Mouse (Mus musculus) urinary bladder, postnatal 14 days (tissue): ENCODE measurements at regions not wholly inside any gene's neighbourhood (a gene's known extent, or its start where the extent isn't known, plus 50 kb on each side); places are given as distances from the start of the nearest gene placed in this dataset.
"Not testable (repeated sequence)": the region's sequence is repeated elsewhere in the genome, so short reads cannot be mapped to it uniquely, and the experiment has no call there.

ENCODE experiments used
- DNase-seq: peaks from one replicate; pipeline ENCODE4 v3.0.0; 2021; ENCODE audit warnings: low spot score

- DNase-seq = no peak
These were observed 68.6 kb upstream of the Creb1 start for GRCm38 (mm10) chr1:64463715-64464290.

- DNase-seq = not testable (repeated sequence)
These were observed 70.8 kb upstream of the Creb1 start for GRCm38 (mm10) chr1:64461616-64462015.

- no peak for DNase-seq
These were observed 74.6 kb upstream of the Creb1 start for GRCm38 (mm10) chr1:64457872-64458271.

GRCm38 (mm10) chr1:64449141-64449540, 83.3 kb upstream of the Creb1 start:
- DNase-seq = no peak

GRCm38 (mm10) chr1:64448090-64448489, 84.4 kb upstream of the Creb1 start:
- DNase-seq = peak; percentile 56

- DNase-seq = no peak
These were observed 86.0 kb upstream of the Creb1 start for GRCm38 (mm10) chr1:64446492-64446891.

- peak; percentile 79 for DNase-seq
These were observed 86.5 kb upstream of the Creb1 start for GRCm38 (mm10) chr1:64445919-64446318.

- DNase-seq = no peak
These were observed 89.0 kb upstream of the Creb1 start for GRCm38 (mm10) chr1:64443436-64443835.

GRCm38 (mm10) chr1:64442179-64442874, 90.1 kb upstream of the Creb1 start:
- DNase-seq = no peak

GRCm38 (mm10) chr1:64423256-64423655, 109.2 kb upstream of the Creb1 start:
- no peak for DNase-seq

GRCm38 (mm10) chr1:64418567-64418966, 113.9 kb upstream of the Creb1 start:
- DNase-seq = no peak

GRCm38 (mm10) chr1:64415906-64416305, 116.5 kb upstream of the Creb1 start:
- no peak for DNase-seq

- no peak for DNase-seq
These were observed 119.3 kb upstream of the Creb1 start for GRCm38 (mm10) chr1:64413181-64413560.

- DNase-seq = no peak
These were observed 119.8 kb upstream of the Creb1 start for GRCm38 (mm10) chr1:64412481-64413180.

GRCm38 (mm10) chr1:64411851-64412480, 120.5 kb upstream of the Creb1 start:
- no peak for DNase-seq

GRCm38 (mm10) chr1:64408807-64409582, 123.5 kb upstream of the Creb1 start:
- peak; percentile 14 for DNase-seq

- DNase-seq = no peak
These were observed 140.9 kb upstream of the Creb1 start for GRCm38 (mm10) chr1:64391525-64391924.

GRCm38 (mm10) chr1:64381264-64381663, 151.2 kb upstream of the Creb1 start:
- no peak for DNase-seq

- not testable (repeated sequence) for DNase-seq
These were observed 156.0 kb upstream of the Creb1 start for GRCm38 (mm10) chr1:64376426-64376825.

GRCm38 (mm10) chr1:64374286-64375071, 158.0 kb upstream of the Creb1 start:
- DNase-seq = peak; percentile 6

GRCm38 (mm10) chr1:64364095-64364494, 168.3 kb upstream of the Creb1 start:
- no peak for DNase-seq
